Mouse (Mus musculus): ENCODE measurements at regions not wholly inside any gene's neighbourhood (a gene's known extent, or its start where the extent isn't known, plus 50 kb on each side); places are given as distances from the start of the nearest gene placed in this dataset.

GRCm38 (mm10) chr14:25156171-25156570, 302.8 kb upstream of the Zmiz1 start:
- no peak for TF ChIP-seq CTCF (IDR thresholded peaks at IDR 0.05; ENCODE audit: low read depth)
- no peak for TF ChIP-seq EP300 (IDR thresholded peaks at IDR 0.05; ENCODE audit: low read depth)
